13 mouse cellular contexts compared by ENCODE assay signal in genomic region chr3:56045659-56046336, GRCm38 (mm10).
DNase-seq lines count a peak whose midpoint lies in the region; ATAC-seq and TF ChIP-seq lines count a peak whose summit lies in the region.
"Had no signal": no experiment of that assay in that cellular context is flagged by ENCODE, and none has a peak within 500 bp of the region (broad histone marks: within the 10 kb centered on the region; RNA-seq: fewer than 3 reads in every experiment).

No protein-coding gene starts in this region.

- no peak for TF ChIP-seq CTCF in lung, postnatal 0 days (IDR thresholded peaks at IDR 0.05)

- WGBS in lung, postnatal 0 days, result 36% methylated on average over 5 of the region's 5 CpGs
- WGBS in midbrain, embryonic 11.5 days, result 96% methylated on average over 5 of the region's 5 CpGs

- H3K4me2 ChIP-seq in lung, postnatal 0 days (replicated peaks; ENCODE audit: low read depth, low read length), result no peak overlapping the region
- H3K4me2 ChIP-seq in midbrain, embryonic 11.5 days, result no peak overlapping the region
- H3K4me2 ChIP-seq: forebrain, embryonic 13.5 days; limb, embryonic 15.5 days; midbrain, embryonic 12.5 days; neural tube, embryonic 12.5 days had no signal

- no peaks in the 10 kb centered on the region for H3K9me3 ChIP-seq in lung, postnatal 0 days (ENCODE audit: low read length)
- H3K9me3 ChIP-seq in midbrain, embryonic 11.5 days (ENCODE audit: control insufficient read depth, low read length), result no peaks in the 10 kb centered on the region
- H3K9me3 ChIP-seq: forebrain, embryonic 13.5 days; limb, embryonic 15.5 days; midbrain, embryonic 12.5 days; neural tube, embryonic 12.5 days had no signal

- no peak for TF ChIP-seq EP300 in lung, postnatal 0 days (IDR thresholded peaks at IDR 0.05)

- H3K4me3 ChIP-seq in lung, postnatal 0 days (ENCODE audit: low read depth, low read length), result no peak overlapping the region
- no peak overlapping the region for H3K4me3 ChIP-seq in midbrain, embryonic 11.5 days (ENCODE audit: low read depth, low read length)
- H3K4me3 ChIP-seq: forebrain, embryonic 13.5 days; limb, embryonic 15.5 days; midbrain, embryonic 12.5 days; neural tube, embryonic 12.5 days had no signal

- no peaks in the 10 kb centered on the region for H3K36me3 ChIP-seq in lung, postnatal 0 days (ENCODE audit: insufficient read depth, low read length)
- H3K36me3 ChIP-seq in midbrain, embryonic 11.5 days (ENCODE audit: control insufficient read depth, insufficient read depth, low read length), result no peaks in the 10 kb centered on the region
- H3K36me3 ChIP-seq: limb, embryonic 15.5 days; neural tube, embryonic 12.5 days had no signal

- peak; percentile 93 for ATAC-seq in lung, postnatal 0 days
- ATAC-seq in midbrain, embryonic 11.5 days (ENCODE audit: low FRiP score), result no peak
- ATAC-seq: forebrain, embryonic 13.5 days had no signal

- intact Hi-C loops in heart, postnatal 14 days (cut with DNase I), result no loop called here

- H3K4me1 ChIP-seq in lung, postnatal 0 days (ENCODE audit: insufficient read depth, low read depth, low read length), result no peaks in the 10 kb centered on the region
- H3K4me1 ChIP-seq in midbrain, embryonic 11.5 days (ENCODE audit: control insufficient read depth, insufficient read depth, low read length), result no peaks in the 10 kb centered on the region
- H3K4me1 ChIP-seq: forebrain, embryonic 13.5 days; limb, embryonic 15.5 days; midbrain, embryonic 12.5 days; neural tube, embryonic 12.5 days had no signal

- peak; percentile 87 for DNase-seq in heart, adult 11 months
- no peak for DNase-seq in heart, postnatal 14 days
- DNase-seq in 416B (ENCODE audit: low read depth) (peak; percentile 85), liver (no peak)
- DNase-seq in brain, adult 2 months (ENCODE audit: low read depth, low spot score), result peak; percentile 16
- peak; percentile 75 for DNase-seq in lung, postnatal 0 days (ENCODE audit: low spot score)
- no peak for DNase-seq in midbrain, embryonic 11.5 days (ENCODE audit: low spot score, missing footprints)
- DNase-seq in left cerebral cortex, adult 8-10 months (ENCODE audit: low spot score in 2 of 2), result no peak
- DNase-seq: layer of hippocampus, postnatal 36 days had no signal

- H3K9ac ChIP-seq in lung, postnatal 0 days (replicated peaks; ENCODE audit: low read depth), result no peak overlapping the region
- no peak overlapping the region for H3K9ac ChIP-seq in midbrain, embryonic 11.5 days (ENCODE audit: low read length)
- H3K9ac ChIP-seq: forebrain, embryonic 13.5 days; limb, embryonic 15.5 days; midbrain, embryonic 12.5 days; neural tube, embryonic 12.5 days had no signal

- no peak overlapping the region for H3K27ac ChIP-seq in lung, postnatal 0 days (ENCODE audit: low read length)
- no peak overlapping the region for H3K27ac ChIP-seq in midbrain, embryonic 11.5 days (ENCODE audit: low read depth, low read length)
- H3K27ac ChIP-seq: forebrain, embryonic 13.5 days; limb, embryonic 15.5 days; midbrain, embryonic 12.5 days; neural tube, embryonic 12.5 days had no signal

- no peaks in the 10 kb centered on the region for H3K27me3 ChIP-seq in lung, postnatal 0 days (replicated peaks; ENCODE audit: insufficient read depth, low read length)
- H3K27me3 ChIP-seq in midbrain, embryonic 11.5 days (ENCODE audit: control insufficient read depth, insufficient read depth, low read length), result no peaks in the 10 kb centered on the region
- H3K27me3 ChIP-seq: forebrain, embryonic 13.5 days; limb, embryonic 15.5 days; midbrain, embryonic 12.5 days; neural tube, embryonic 12.5 days had no signal

Comparison
In these comparisons a context has a peak if more than half of its experiments do, and no peak if none do; other contexts are left out.
1. DNase-seq: peak in heart, adult 11 months (single experiment), 416B (single experiment), brain, adult 2 months (single experiment) and lung, postnatal 0 days (single experiment); none in heart, postnatal 14 days (0 of 2), midbrain, embryonic 11.5 days (single experiment), left cerebral cortex, adult 8-10 months (0 of 2) and liver (single experiment).